Mouse (Mus musculus) forebrain, embryonic 11.5 days (tissue): ENCODE results near the gene Hist1h2ac. TPM values are rescaled to one million over a fixed set of nuclear protein-coding genes. Genes with fewer than 3 reads are reported as not detected.
"Not testable (repeated sequence)": the region's sequence is repeated elsewhere in the genome, so short reads cannot be mapped to it uniquely, and the experiment has no call there.

Experiments used
- ATAC-seq: fragments of 200-750 bp; cut with Nextera tagmentation; replicated peaks from 2 replicates; pipeline ENCODE4 v1.8.0; 2017; ENCODE audit warnings: moderate TSS enrichment; ENCODE audit not compliant: low FRiP score
- DNase-seq: peaks from one replicate; pipeline ENCODE4 v3.0.0-alpha.2; 2017; ENCODE audit warnings: low spot score
- H3K27ac ChIP-seq: fragments of 300-500 bp; sonication (generic); 2 replicates; pipeline ENCODE4 v1.5.1; 2014; ENCODE audit warnings: low read depth, low read length
- H3K27me3 ChIP-seq: fragments of 300-500 bp; sonication (generic); 2 replicates; pipeline ENCODE4 v1.6.1; 2014; ENCODE audit warnings: mild to moderate bottlenecking, low read length, mixed read lengths; ENCODE audit not compliant: control insufficient read depth, insufficient read depth
- H3K36me3 ChIP-seq: fragments of 300-500 bp; sonication (generic); 2 replicates; pipeline ENCODE4 v1.6.1; 2014; ENCODE audit warnings: mild to moderate bottlenecking, low read length, moderate library complexity, mixed read lengths; ENCODE audit not compliant: control insufficient read depth, insufficient read depth
- H3K4me1 ChIP-seq: fragments of 300-500 bp; sonication (generic); replicated peaks from 2 replicates; pipeline ENCODE4 v1.6.1; 2014; ENCODE audit warnings: low read length, mixed read lengths; ENCODE audit not compliant: control insufficient read depth, insufficient read depth
- H3K4me2 ChIP-seq: fragments of 300-500 bp; sonication (generic); 2 replicates; pipeline ENCODE4 v1.6.1; 2014; ENCODE audit warnings: low read depth, mild to moderate bottlenecking, low read length, moderate library complexity, mixed read lengths; ENCODE audit not compliant: severe bottlenecking
- H3K4me3 ChIP-seq: fragments of 300-500 bp; sonication (generic); 2 replicates; pipeline ENCODE4 v1.5.1; 2014; ENCODE audit warnings: low read depth, low read length
- H3K9ac ChIP-seq: fragments of 300-500 bp; sonication (generic); 2 replicates; pipeline ENCODE4 v1.6.1; 2014; ENCODE audit warnings: low read length
- H3K9me3 ChIP-seq: fragments of 300-500 bp; sonication (generic); 2 replicates; pipeline ENCODE4 v1.6.1; 2016; ENCODE audit warnings: low read length, mixed read lengths; ENCODE audit not compliant: control insufficient read depth
- WGBS: fragments of 180-500 bp; shearing (Covaris S2); extraction: QIAGEN DNeasy Blood & Tissue Kit; methylation state at CpG from one replicate; pipeline ENCODE4 v1.1.7; 2014; 5-methylcytosine and 5-hydroxymethylcytosine counted together
- polyA plus RNA-seq: library from polyadenylated mRNA; unstranded; fragments of >200 nt; fragmentation: Nextera tagmentation; extraction: Ambion mirVana; gene quantifications from 2 replicates; pipeline ENCODE4 v1.2.1, GENCODE M21; 2014

Hist1h2ac gene
- polyA plus RNA-seq, 1 experiment from 2014 or later, result 1.2 TPM

DNA sequence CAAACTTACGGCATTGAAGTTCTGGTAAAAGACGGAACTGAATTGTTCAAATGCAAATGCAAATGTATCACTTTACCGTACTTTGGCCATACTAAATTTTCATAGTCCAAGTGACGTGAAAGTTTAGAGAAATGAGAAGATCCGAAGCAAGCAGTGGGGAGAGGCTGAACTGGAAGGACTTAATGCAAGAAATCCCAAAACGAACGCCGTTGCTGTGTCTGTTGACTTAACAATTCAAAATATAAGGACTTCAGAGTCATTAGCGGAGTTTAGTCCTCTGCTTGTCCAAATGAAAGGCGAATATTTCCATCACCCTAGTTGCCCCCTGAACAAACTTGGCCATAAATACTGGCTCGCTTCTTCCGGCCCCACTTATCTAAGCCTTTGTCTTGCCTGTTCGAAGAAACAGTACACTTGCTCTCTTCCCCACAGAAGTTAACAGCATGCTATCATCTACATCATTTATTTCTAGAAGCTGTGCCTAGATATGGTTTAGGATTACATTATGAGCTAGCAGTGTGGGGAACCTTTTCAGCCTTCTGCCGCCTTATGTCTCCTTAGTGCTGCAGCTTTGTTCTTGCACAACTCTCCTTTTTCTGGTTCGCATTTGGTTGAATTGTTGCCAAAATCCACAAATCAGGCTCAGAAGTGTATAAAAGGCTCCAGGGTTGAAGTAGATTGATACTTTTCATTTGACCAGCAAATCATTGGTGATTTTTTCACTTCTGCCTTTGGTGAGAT, 1.5 kb upstream of the Hist1h2ac start:
- ATAC-seq (no peak), DNase-seq (peak; percentile 63)
- 0 out of 2 replicates have a peak, but pooled peaks cover 2% of the 10 kb centered on the region for H3K4me1 ChIP-seq
- H3K9ac ChIP-seq, result peak overlapping the region; percentile 53
- no peaks in the 10 kb centered on the region for H3K36me3 ChIP-seq
- H3K27ac ChIP-seq, result peak overlapping the region; percentile 98
- H3K9me3 ChIP-seq, result no peaks in the 10 kb centered on the region
- peak overlapping the region; percentile 71 for H3K4me2 ChIP-seq
- no peaks in the 10 kb centered on the region for H3K27me3 ChIP-seq
- 12% methylated on average over 15 of the region's 15 CpGs for WGBS
- H3K4me3 ChIP-seq, result peak overlapping the region; percentile 40

- not testable (repeated sequence) for H3K4me1 ChIP-seq, H3K36me3 ChIP-seq, H3K27me3 ChIP-seq, H3K9me3 ChIP-seq
- Histone ChIP-seq H3K9ac (peak overlapping the region; percentile 53), H3K4me3 (peak overlapping the region; percentile 40), H3K4me2 (peak overlapping the region; percentile 71), H3K27ac (peak overlapping the region; percentile 98)
- WGBS, result 0% methylated on average over 13 of the region's 37 CpGs
- ATAC-seq (peak; percentile 25), DNase-seq (peak; percentile 62)
Measured at GRCm38 (mm10) chr13:23684295-23684945, 672 bp upstream of the Hist1h2ac start.

GRCm38 (mm10) chr13:23682947-23683754, 597 bp downstream of the Hist1h2ac start:
- not testable (repeated sequence) for H3K4me1 ChIP-seq, H3K36me3 ChIP-seq, H3K27me3 ChIP-seq, H3K9me3 ChIP-seq
- Histone ChIP-seq H3K27ac (peak overlapping the region; percentile 91), H3K9ac (peak overlapping the region; percentile 62), H3K4me2 (peak overlapping the region; percentile 46), H3K4me3 (peak overlapping the region; percentile 40)
- DNase-seq, result peak; percentile 54
- 13% methylated on average over 10 of the region's 30 CpGs for WGBS
- peak; percentile 1 for ATAC-seq

DNA sequence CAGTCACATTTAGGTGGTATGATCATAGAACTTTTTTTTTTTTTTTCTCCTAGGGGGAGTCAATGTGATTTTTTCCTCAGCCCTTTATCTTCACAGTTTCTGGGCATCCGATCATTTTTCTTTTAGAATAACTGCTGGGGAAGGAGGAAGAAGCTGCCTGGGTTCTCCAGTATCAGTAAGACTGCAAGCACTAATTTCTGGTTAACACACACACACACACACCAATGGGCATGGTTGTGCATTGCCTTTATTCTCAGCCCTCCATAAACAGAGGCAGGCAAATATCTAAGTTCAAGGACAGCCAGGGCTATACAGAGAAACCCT, 1.2 kb downstream of the Hist1h2ac start:
- Histone ChIP-seq H3K27ac (peak overlapping the region; percentile 91), H3K4me3 (peak overlapping the region; percentile 40), H3K36me3 (no peaks in the 10 kb centered on the region), H3K27me3 (no peaks in the 10 kb centered on the region), H3K9me3 (no peaks in the 10 kb centered on the region), H3K4me2 (peak overlapping the region; percentile 46), H3K4me1 (0 out of 2 replicates have a peak, but pooled peaks cover 2% of the 10 kb centered on the region), H3K9ac (peak overlapping the region; percentile 62)
- WGBS, result 79% methylated on average over 1 of the region's 1 CpGs
- DNase-seq (no peak), ATAC-seq (no peak)

- H3K4me1 ChIP-seq, result 0 out of 2 replicates have a peak, but pooled peaks cover 2% of the 10 kb centered on the region
- no peaks in the 10 kb centered on the region for H3K36me3 ChIP-seq
- H3K4me2 ChIP-seq, result no peak overlapping the region
- H3K9me3 ChIP-seq, result no peaks in the 10 kb centered on the region
- WGBS, result 84% methylated on average over 6 of the region's 6 CpGs
- no peak for ATAC-seq
- DNase-seq, result peak; percentile 50
- H3K27ac ChIP-seq, result peak overlapping the region; percentile 91; the same call in 1 of the 2 replicates
- H3K27me3 ChIP-seq, result no peaks in the 10 kb centered on the region
- no peak overlapping the region for H3K9ac ChIP-seq
- 0 out of 2 replicates have a peak overlapping the region, but pooled peaks have one; percentile 40 for H3K4me3 ChIP-seq
Measured at GRCm38 (mm10) chr13:23681990-23682582, 1.7 kb downstream of the Hist1h2ac start.

DNA sequence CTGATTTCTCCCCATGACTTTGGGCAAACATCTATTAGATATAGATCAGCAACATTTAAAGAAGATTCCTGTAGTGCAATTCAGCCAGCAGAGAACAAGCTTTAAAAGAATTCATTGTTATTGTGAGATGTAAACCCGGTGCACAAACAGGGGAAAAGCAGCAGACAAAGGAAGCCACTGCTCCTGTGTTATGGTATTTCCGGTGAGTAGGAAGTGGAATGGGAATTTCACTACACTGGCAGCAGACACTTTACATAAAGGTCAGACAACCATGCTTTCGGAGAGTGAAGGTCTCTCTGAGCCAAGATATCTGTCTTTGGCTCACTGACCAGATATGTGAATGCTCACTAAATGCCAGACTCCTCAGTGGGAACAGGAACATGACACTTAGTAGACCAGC, 21.2 kb downstream of the Hist1h2ac start:
- Histone ChIP-seq H3K9me3 (no peaks in the 10 kb centered on the region), H3K4me2 (no peak overlapping the region), H3K4me1 (no peaks in the 10 kb centered on the region), H3K9ac (no peak overlapping the region), H3K27me3 (no peaks in the 10 kb centered on the region), H3K4me3 (no peak overlapping the region), H3K36me3 (no peaks in the 10 kb centered on the region), H3K27ac (no peak overlapping the region)
- ATAC-seq, result no peak
- 79% methylated on average over 3 of the region's 3 CpGs for WGBS
- DNase-seq, result no peak

DNA sequence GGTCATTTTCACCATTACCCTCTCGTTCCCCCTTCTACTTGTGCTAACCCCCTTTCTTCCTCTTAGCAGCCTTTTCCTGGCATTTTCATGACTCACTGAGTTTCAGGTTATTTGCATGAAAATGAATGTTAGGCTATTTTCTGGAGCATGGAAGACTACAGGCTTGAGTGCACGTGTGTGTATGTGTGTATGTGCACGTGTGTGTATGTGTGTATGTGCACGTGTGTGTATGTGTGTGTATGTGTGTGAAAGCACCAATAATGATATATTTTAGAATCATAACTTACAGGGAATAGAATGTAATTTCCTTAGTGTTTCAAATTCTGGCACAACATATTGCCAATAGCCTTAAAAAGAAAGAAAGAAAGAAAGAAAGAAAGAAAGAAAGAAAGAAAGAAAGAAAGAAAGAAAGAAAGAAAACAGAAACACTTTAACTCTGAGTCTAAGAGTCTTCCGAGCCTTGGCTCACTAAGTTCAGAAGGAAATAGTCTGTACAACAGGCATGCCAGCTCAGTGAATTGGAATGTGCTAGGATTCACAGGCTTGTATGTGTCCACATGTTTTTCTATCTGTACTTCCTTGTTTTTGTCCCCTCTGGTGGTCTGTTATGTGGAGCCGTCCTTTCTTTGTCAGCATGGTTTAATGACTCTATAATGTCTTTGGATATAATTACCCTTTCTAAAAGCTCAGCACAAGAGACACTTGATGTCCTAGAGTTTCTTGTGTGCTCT, 23.9 kb downstream of the Hist1h2ac start:
- no peak overlapping the region for H3K27ac ChIP-seq
- 77% methylated on average over 6 of the region's 6 CpGs for whole genome bisulfite sequencing
- H3K9ac ChIP-seq, result no peak overlapping the region
- DNase-seq (no peak), ATAC-seq (no peak)
- no peak overlapping the region for H3K4me2 ChIP-seq
- no peaks in the 10 kb centered on the region for H3K36me3 ChIP-seq
- H3K4me1 ChIP-seq, result no peaks in the 10 kb centered on the region
- no peak overlapping the region for H3K4me3 ChIP-seq
- no peaks in the 10 kb centered on the region for H3K27me3 ChIP-seq
- no peaks in the 10 kb centered on the region for H3K9me3 ChIP-seq
